Mouse (Mus musculus) lung, adult 2 months (tissue): Measurements from ENCODE around the gene Olfr1340.

Experiments
- CTCF ChIP-seq: fragments of 200-500 bp; IDR thresholded peaks from 2 replicates; pipeline ENCODE4 v1.5.1; 2011; ENCODE audit warnings: mild to moderate bottlenecking, low read length, control low read depth; ENCODE audit not compliant: insufficient read depth
- POLR2A ChIP-seq: fragments of 200-500 bp; IDR thresholded peaks from 2 replicates; pipeline ENCODE4 v1.6.1; 2011; ENCODE audit warnings: low read depth, mild to moderate bottlenecking, control low read depth, low read length, borderline replicate concordance; ENCODE audit errors: extremely low read depth

DNA sequence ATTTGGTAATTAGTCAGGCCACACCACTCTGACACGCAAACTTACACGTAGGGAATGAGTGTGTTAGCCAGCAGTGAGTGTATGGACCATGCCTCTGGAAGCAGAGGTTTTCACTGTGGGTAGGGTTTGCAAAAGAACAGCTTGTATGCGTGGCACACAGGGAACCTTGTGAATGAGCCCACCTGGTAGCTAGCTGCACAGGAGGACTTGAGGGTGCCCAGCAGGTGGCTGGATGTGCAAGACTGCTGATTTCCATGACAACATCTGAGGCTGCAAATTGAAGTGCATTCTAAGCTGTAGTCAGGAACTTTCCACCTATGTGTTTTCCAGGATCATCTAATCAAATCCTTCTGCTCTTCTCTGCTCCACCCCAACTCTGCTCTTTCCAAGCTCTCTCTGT, 19.6 kb downstream of the Olfr1340 start:
- TF ChIP-seq CTCF = no peak
- TF ChIP-seq POLR2A = no peak
